Mouse (Mus musculus): ENCODE measurements around the gene Uaca. TPM values are rescaled to one million over a fixed set of nuclear protein-coding genes. Genes with fewer than 3 reads are reported as not detected.

Gene Uaca
- polyA plus RNA-seq, 1 experiment from 2014 or later: 10.3 TPM

GRCm38 (mm10) chr9:60819340-60819739 is 25.0 kb downstream of the Uaca start:
- H3K4me2 ChIP-seq: no peak overlapping the region

GRCm38 (mm10) chr9:60821501-60821900 is 27.2 kb downstream of the Uaca start:
- no peak for DNase-seq (ENCODE audit: low spot score)
- Histone ChIP-seq H3K4me1 (replicated peaks; ENCODE audit: control insufficient read depth, insufficient read depth, low read length) (peaks cover 4% of the 10 kb centered on the region), H3K4me2 (no peak overlapping the region), H3K9ac (ENCODE audit: low read depth, low read length) (no peak overlapping the region), H3K27ac (ENCODE audit: low read depth, low read length) (no peak overlapping the region), H3K27me3 (replicated peaks; ENCODE audit: control insufficient read depth, insufficient read depth, low read length) (no peaks in the 10 kb centered on the region), H3K36me3 (ENCODE audit: control insufficient read depth, insufficient read depth, low read length) (no peaks in the 10 kb centered on the region), H3K9me3 (ENCODE audit: control insufficient read depth, low read length) (no peaks in the 10 kb centered on the region), H3K4me3 (ENCODE audit: low read depth, low read length) (no peak overlapping the region)
- WGBS: 90% methylated on average over 4 of the region's 4 CpGs
- no peak for ATAC-seq (replicated peaks; ENCODE audit: low FRiP score)

More at GRCm38 (mm10) chr9:60819340-60819739, 25.0 kb downstream of the Uaca start:
- Histone ChIP-seq H3K4me1 (replicated peaks; ENCODE audit: control insufficient read depth, insufficient read depth, low read length) (peaks cover 4% of the 10 kb centered on the region), H3K27ac (ENCODE audit: low read depth, low read length) (no peak overlapping the region), H3K4me3 (ENCODE audit: low read depth, low read length) (no peak overlapping the region), H3K36me3 (ENCODE audit: control insufficient read depth, insufficient read depth, low read length) (no peaks in the 10 kb centered on the region), H3K27me3 (replicated peaks; ENCODE audit: control insufficient read depth, insufficient read depth, low read length) (no peaks in the 10 kb centered on the region), H3K9ac (ENCODE audit: low read depth, low read length) (no peak overlapping the region), H3K9me3 (ENCODE audit: control insufficient read depth, low read length) (no peaks in the 10 kb centered on the region)
- WGBS: 13% methylated on average over 1 of the region's 1 CpGs
- DNase-seq (ENCODE audit: low spot score) (no peak), ATAC-seq (replicated peaks; ENCODE audit: low FRiP score) (no peak)

- Histone ChIP-seq H3K27ac (ENCODE audit: low read depth, low read length) (no peak overlapping the region), H3K27me3 (replicated peaks; ENCODE audit: control insufficient read depth, insufficient read depth, low read length) (no peaks in the 10 kb centered on the region), H3K4me3 (ENCODE audit: low read depth, low read length) (no peak overlapping the region), H3K9ac (ENCODE audit: low read depth, low read length) (no peak overlapping the region), H3K36me3 (ENCODE audit: control insufficient read depth, insufficient read depth, low read length) (no peaks in the 10 kb centered on the region), H3K4me1 (replicated peaks; ENCODE audit: control insufficient read depth, insufficient read depth, low read length) (peaks cover 4% of the 10 kb centered on the region), H3K9me3 (ENCODE audit: control insufficient read depth, low read length) (no peaks in the 10 kb centered on the region), H3K4me2 (no peak overlapping the region)
- DNase-seq (ENCODE audit: low spot score): no peak
- 81% methylated on average over 6 of the region's 6 CpGs for WGBS
- ATAC-seq (replicated peaks; ENCODE audit: low FRiP score): no peak
These were observed 28.3 kb downstream of the Uaca start for GRCm38 (mm10) chr9:60822681-60823080.

- Histone ChIP-seq H3K36me3 (ENCODE audit: control insufficient read depth, insufficient read depth, low read length) (no peaks in the 10 kb centered on the region), H3K27me3 (replicated peaks; ENCODE audit: control insufficient read depth, insufficient read depth, low read length) (no peaks in the 10 kb centered on the region), H3K9ac (ENCODE audit: low read depth, low read length) (no peak overlapping the region), H3K4me3 (ENCODE audit: low read depth, low read length) (no peak overlapping the region), H3K9me3 (ENCODE audit: control insufficient read depth, low read length) (no peaks in the 10 kb centered on the region), H3K27ac (ENCODE audit: low read depth, low read length) (no peak overlapping the region), H3K4me2 (no peak overlapping the region), H3K4me1 (replicated peaks; ENCODE audit: control insufficient read depth, insufficient read depth, low read length) (no peaks in the 10 kb centered on the region)
- no peak for DNase-seq (ENCODE audit: low spot score)
- WGBS: 96% methylated on average over 7 of the region's 7 CpGs
- ATAC-seq (replicated peaks; ENCODE audit: low FRiP score): no peak
These were observed 31.2 kb downstream of the Uaca start for GRCm38 (mm10) chr9:60825506-60825905.

GRCm38 (mm10) chr9:60826759-60827158 is 32.4 kb downstream of the Uaca start:
- H3K4me3 ChIP-seq (ENCODE audit: low read depth, low read length): no peak overlapping the region
- ATAC-seq (replicated peaks; ENCODE audit: low FRiP score): no peak
- H3K36me3 ChIP-seq (ENCODE audit: control insufficient read depth, insufficient read depth, low read length): no peaks in the 10 kb centered on the region
- H3K27me3 ChIP-seq (replicated peaks; ENCODE audit: control insufficient read depth, insufficient read depth, low read length): no peaks in the 10 kb centered on the region
- no peak overlapping the region for H3K27ac ChIP-seq (ENCODE audit: low read depth, low read length)
- no peak for DNase-seq (ENCODE audit: low spot score)
- H3K9ac ChIP-seq (ENCODE audit: low read depth, low read length): no peak overlapping the region
- WGBS: 87% methylated on average over 7 of the region's 7 CpGs
- H3K4me2 ChIP-seq: no peak overlapping the region
- no peaks in the 10 kb centered on the region for H3K4me1 ChIP-seq (replicated peaks; ENCODE audit: control insufficient read depth, insufficient read depth, low read length)
- H3K9me3 ChIP-seq (ENCODE audit: control insufficient read depth, low read length): no peaks in the 10 kb centered on the region

GRCm38 (mm10) chr9:60828196-60828595 is 33.9 kb downstream of the Uaca start:
- ATAC-seq (replicated peaks; ENCODE audit: low FRiP score) (no peak), DNase-seq (ENCODE audit: low spot score) (no peak)
- no peaks in the 10 kb centered on the region for H3K27me3 ChIP-seq (replicated peaks; ENCODE audit: control insufficient read depth, insufficient read depth, low read length)
- no peak overlapping the region for H3K9ac ChIP-seq (ENCODE audit: low read depth, low read length)
- H3K4me3 ChIP-seq (ENCODE audit: low read depth, low read length): no peak overlapping the region
- no peaks in the 10 kb centered on the region for H3K9me3 ChIP-seq (ENCODE audit: control insufficient read depth, low read length)
- H3K4me1 ChIP-seq (replicated peaks; ENCODE audit: control insufficient read depth, insufficient read depth, low read length): no peaks in the 10 kb centered on the region
- no peaks in the 10 kb centered on the region for H3K36me3 ChIP-seq (ENCODE audit: control insufficient read depth, insufficient read depth, low read length)
- H3K4me2 ChIP-seq: no peak overlapping the region
- 55% methylated on average over 2 of the region's 2 CpGs for WGBS
- no peak overlapping the region for H3K27ac ChIP-seq (ENCODE audit: low read depth, low read length)

- no peak for DNase-seq (ENCODE audit: low spot score)
- no peak overlapping the region for H3K4me3 ChIP-seq (ENCODE audit: low read depth, low read length)
- no peak overlapping the region for H3K4me2 ChIP-seq
- no peaks in the 10 kb centered on the region for H3K27me3 ChIP-seq (replicated peaks; ENCODE audit: control insufficient read depth, insufficient read depth, low read length)
- 83% methylated on average over 4 of the region's 4 CpGs for WGBS
- H3K36me3 ChIP-seq (ENCODE audit: control insufficient read depth, insufficient read depth, low read length): no peaks in the 10 kb centered on the region
- H3K27ac ChIP-seq (ENCODE audit: low read depth, low read length): no peak overlapping the region
- H3K9ac ChIP-seq (ENCODE audit: low read depth, low read length): no peak overlapping the region
- H3K9me3 ChIP-seq (ENCODE audit: control insufficient read depth, low read length): no peaks in the 10 kb centered on the region
- no peak for ATAC-seq (replicated peaks; ENCODE audit: low FRiP score)
- H3K4me1 ChIP-seq (replicated peaks; ENCODE audit: control insufficient read depth, insufficient read depth, low read length): no peaks in the 10 kb centered on the region
These were observed 35.3 kb downstream of the Uaca start for GRCm38 (mm10) chr9:60829610-60830009.

GRCm38 (mm10) chr9:60830079-60830478 is 35.7 kb downstream of the Uaca start:
- no peaks in the 10 kb centered on the region for H3K27me3 ChIP-seq (replicated peaks; ENCODE audit: control insufficient read depth, insufficient read depth, low read length)
- no peak overlapping the region for H3K27ac ChIP-seq (ENCODE audit: low read depth, low read length)
- no peak overlapping the region for H3K9ac ChIP-seq (ENCODE audit: low read depth, low read length)
- H3K4me1 ChIP-seq (replicated peaks; ENCODE audit: control insufficient read depth, insufficient read depth, low read length): no peaks in the 10 kb centered on the region
- no peak overlapping the region for H3K4me3 ChIP-seq (ENCODE audit: low read depth, low read length)
- H3K9me3 ChIP-seq (ENCODE audit: control insufficient read depth, low read length): no peaks in the 10 kb centered on the region
- 60% methylated on average over 3 of the region's 3 CpGs for WGBS
- H3K36me3 ChIP-seq (ENCODE audit: control insufficient read depth, insufficient read depth, low read length): no peaks in the 10 kb centered on the region
- DNase-seq (ENCODE audit: low spot score) (no peak), ATAC-seq (replicated peaks; ENCODE audit: low FRiP score) (no peak)
- H3K4me2 ChIP-seq: no peak overlapping the region

- H3K4me1 ChIP-seq (replicated peaks; ENCODE audit: control insufficient read depth, insufficient read depth, low read length): no peaks in the 10 kb centered on the region
- H3K4me2 ChIP-seq: no peak overlapping the region
- no peak overlapping the region for H3K4me3 ChIP-seq (ENCODE audit: low read depth, low read length)
- no peaks in the 10 kb centered on the region for H3K36me3 ChIP-seq (ENCODE audit: control insufficient read depth, insufficient read depth, low read length)
- H3K9ac ChIP-seq (ENCODE audit: low read depth, low read length): no peak overlapping the region
- no peaks in the 10 kb centered on the region for H3K9me3 ChIP-seq (ENCODE audit: control insufficient read depth, low read length)
- 87% methylated on average over 8 of the region's 8 CpGs for WGBS
- no peaks in the 10 kb centered on the region for H3K27me3 ChIP-seq (replicated peaks; ENCODE audit: control insufficient read depth, insufficient read depth, low read length)
- ATAC-seq (replicated peaks; ENCODE audit: low FRiP score) (no peak), DNase-seq (ENCODE audit: low spot score) (no peak)
- no peak overlapping the region for H3K27ac ChIP-seq (ENCODE audit: low read depth, low read length)
These were observed 37.9 kb downstream of the Uaca start for GRCm38 (mm10) chr9:60832233-60832632.
